Mouse (Mus musculus) right cerebral cortex, adult 2 months (tissue): ENCODE data around the gene Gpr89.

ENCODE experiments used
- DNase-seq, 2 experiments: peaks; one replicate each; pipeline ENCODE4 v3.0.0; 2021 to 2022; ENCODE audit warnings: low spot score in 2 of 2

The Gpr89 gene

GRCm38 (mm10) chr3:96823701-96824100, 81.4 kb downstream of the Gpr89 start:
- no peak for DNase-seq

GRCm38 (mm10) chr3:96821581-96821980, 83.6 kb downstream of the Gpr89 start:
- no peak for DNase-seq

DNA sequence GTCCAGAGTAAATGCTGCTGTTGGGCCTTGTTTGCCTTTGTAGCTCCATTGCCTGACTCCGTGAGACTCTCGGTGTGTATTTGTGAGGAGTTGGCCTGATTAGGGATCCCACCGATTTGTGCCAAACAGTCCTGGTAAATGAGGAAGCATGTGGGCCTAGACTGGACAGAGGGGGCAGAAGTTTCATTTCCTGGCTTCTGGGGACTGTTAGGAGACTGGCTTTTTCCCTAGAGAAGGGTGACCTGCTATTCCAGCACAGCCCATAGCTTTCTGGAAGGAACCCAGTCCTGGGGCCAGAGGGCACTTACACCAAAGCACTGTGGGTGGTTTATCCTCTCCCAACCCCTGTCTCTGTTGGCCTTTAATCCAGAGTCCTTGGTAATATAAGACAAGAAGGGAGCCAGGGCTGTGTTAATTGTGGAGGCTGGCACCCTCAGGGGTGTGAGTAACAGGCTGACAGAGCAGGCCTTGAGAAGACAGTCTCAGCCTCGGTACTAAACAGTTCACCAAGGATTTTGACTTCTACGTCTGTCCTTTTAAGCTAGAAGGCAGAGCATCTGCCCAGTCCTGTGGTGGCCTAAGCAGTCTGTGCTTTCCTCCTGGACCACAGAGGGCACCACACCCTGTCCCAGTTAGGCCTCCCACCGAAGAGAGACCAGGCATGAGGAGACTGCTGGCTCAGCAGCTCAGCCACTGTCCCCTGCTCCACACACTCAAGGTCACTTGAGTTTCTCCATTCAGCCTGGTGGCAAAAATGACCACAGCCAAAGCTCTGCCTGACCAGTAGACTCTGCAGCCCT, 84.8 kb downstream of the Gpr89 start:
- DNase-seq = no peak
